Mouse (Mus musculus) neural tube, embryonic 10.5 days (tissue): ENCODE results near the gene Fscn2.
"Not testable (repeated sequence)": the region's sequence is repeated elsewhere in the genome, so short reads cannot be mapped to it uniquely, and the experiment has no call there.

Experiments used
- DNase-seq: peaks from one replicate; pipeline ENCODE4 v3.0.0-alpha.2; 2017; ENCODE audit warnings: low spot score; ENCODE audit errors: extremely low spot score

Gene Fscn2

DNA sequence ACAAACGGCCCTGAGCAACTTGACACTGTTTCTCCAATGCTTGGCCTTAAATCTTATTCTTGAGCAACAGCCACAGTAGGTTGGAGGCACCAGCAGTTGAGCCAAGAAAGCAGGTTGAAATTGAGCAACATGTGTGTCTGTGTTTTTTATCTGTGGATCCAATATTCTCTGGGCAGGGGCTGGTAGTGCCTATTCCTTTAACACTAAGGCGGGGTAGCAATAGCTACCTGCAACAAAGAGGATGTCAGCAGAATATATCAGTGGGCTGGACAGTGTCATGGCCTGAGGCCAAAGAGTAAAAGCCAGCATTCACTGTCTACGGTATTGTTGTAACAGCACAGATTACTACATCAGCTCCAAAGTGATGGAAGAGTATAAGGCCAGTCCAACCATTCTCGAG lies 34.3 kb downstream of the Fscn2 start:
- DNase-seq: no peak

GRCm38 (mm10) chr11:120397602-120398001 lies 36.3 kb downstream of the Fscn2 start:
- DNase-seq: no peak

- DNase-seq: no peak
Observed at GRCm38 (mm10) chr11:120399319-120399718, 38.0 kb downstream of the Fscn2 start.

DNA sequence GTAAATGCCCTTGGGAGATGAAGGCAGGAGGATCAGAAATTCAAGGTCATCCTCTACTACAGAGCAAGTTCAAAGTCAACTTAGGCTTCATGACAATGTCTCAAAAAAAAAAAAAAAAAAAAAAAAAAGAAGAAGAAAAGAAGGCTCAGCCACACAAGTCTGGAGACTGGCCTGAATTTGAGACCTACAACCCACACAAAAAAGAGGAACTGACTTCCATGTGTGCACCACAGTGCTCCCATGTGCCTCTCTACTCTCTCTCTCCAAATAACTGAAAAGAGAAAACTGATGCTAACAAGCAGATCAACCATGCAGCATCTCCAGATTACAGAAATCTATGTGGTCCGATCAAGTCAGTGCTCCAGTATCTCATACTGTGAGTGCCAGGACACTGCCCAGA lies 43.5 kb downstream of the Fscn2 start:
- DNase-seq: no peak

GRCm38 (mm10) chr11:120405867-120406266 lies 44.5 kb downstream of the Fscn2 start:
- no peak for DNase-seq

DNA sequence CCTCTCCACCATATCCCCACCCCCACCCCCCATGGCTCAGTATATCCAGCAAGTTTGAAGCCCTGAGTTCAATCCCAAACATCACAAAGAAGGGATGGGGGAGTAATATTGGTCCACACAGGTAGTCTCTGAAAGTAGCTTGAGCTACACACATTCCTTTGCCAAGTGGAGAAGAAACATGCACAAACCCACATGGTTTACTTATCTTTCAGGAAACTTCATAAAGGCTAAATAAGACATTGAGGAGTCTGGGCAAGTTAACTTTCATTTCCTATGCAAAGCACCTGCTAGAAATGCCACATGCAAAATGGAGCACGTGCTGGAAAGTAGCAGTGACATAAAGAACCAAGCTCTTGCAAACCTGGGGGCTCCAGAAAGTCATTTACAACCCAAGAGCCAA lies 45.1 kb downstream of the Fscn2 start:
- no peak for DNase-seq

DNA sequence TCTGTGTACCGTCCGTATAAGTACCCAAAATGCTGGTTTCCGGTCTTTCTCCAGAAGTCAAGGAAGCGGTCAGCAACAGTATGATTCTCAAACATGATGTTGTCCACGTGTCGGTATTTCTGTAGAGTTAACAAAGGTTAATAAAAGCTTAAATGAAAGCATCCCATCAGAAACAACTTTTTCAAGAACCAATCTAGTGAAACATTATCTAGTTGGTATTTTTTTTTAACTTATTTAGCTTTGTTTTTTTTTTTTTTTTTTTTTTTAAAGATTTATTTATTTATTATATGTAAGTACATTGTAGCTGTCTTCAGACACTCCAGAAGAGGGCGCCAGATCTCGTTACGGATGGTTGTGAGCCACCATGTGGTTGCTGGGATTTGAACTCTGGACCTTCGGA lies 52.3 kb downstream of the Fscn2 start:
- not testable (repeated sequence) for DNase-seq
